Mouse (Mus musculus) left cerebral cortex, postnatal 36 days (tissue): ENCODE data around the gene Col4a2. TPM values are rescaled to one million over a fixed set of nuclear protein-coding genes. Genes with fewer than 3 reads are reported as not detected.

Experiments used
- DNase-seq, 2 experiments: peaks; one replicate each; pipeline ENCODE4 v3.0.0; 2021 to 2022; ENCODE audit warnings: low spot score in 2 of 2, mixed read lengths in 1 of 2
- intact Hi-C: fragments of 180-260 bp; cut with DNase I; formaldehyde crosslinking; loops from one replicate; pipeline ENCODE4 v1.15.1; 2025
- total RNA-seq, 2 experiments: library from RNA; stranded (reverse); gene quantifications; 2 replicates each; pipeline ENCODE4 v1.2.3; 2021

The Col4a2 gene
- total RNA-seq, 2 experiments from 2014 or later: 38.9 to 64.6 TPM

DNA sequence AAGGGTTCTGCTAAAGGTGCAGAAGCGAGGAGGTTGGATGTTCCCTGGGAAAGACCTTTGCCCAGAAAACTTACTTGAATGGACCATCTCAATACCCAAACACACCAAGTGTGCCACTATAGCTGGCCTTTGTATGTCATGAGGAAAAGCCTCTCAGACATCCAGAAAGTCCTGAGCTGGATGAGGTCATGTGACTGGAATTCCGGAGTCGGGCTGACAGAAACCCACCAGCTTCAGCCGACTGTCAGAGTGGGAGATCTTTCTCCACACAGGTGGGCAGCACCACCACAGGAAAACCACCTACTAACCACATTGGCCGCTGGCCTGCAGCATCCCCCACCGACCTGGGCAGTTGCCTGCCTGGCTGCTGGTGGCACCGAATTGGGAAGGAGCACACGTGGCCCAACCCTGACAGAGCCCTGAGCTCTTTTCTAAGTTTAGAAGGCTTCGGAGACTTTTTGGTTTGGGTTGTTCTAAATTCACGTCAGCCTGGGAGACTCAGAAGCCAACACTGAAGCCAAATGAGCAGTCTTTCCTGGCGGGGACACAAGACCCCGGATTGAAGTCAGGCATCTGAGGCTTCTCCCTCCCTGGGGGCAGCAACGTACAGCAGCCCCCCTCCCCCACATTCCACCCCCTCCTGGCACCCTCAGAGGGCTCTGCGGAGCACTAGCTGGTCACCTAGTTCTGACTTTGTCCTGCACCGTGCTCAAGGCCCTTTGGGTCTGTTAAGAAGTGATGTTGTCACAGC is 61.9 kb downstream of the Col4a2 start:
- intact Hi-C loops: loop anchor here (5.0 kb wide), 1 partner anchor 107 kb away; no protein-coding TSS in a partner anchor

DNA sequence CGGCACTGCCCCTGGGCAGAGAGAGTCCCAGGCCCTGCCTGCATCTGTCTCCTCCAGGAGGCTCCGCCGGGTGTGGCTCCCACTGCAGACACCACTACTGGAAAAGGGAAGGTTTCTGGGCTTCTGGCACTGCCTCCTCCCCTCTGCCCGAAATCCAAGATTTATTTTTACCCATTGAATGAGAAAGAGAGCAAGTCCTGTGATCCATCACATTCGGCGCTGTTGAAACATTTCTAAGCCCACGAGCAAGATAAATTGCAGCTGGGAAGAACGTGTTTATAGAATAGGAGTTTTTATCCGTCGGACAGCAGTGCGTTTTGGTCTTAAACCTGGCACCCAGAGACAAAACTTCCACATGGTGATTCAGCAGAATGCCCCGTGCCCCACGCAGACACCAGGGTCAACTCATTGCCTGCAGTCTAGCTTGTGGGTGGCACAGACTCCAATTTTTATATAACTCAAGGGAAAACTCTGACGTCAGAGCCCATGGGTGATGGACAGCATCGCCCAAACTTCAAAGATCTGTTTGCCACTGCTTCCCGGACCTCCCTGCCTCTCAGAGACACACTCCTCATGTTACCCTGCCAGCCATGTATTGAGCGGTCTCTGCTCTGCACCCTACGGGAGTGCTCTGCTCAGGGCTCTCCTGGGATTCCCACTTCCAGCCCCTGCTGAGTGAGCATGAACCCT is 63.3 kb downstream of the Col4a2 start:
- intact Hi-C loops: no loop called here
- no peak for DNase-seq

More for the DNA sequence above, 61.9 kb downstream of the Col4a2 start:
- no peak for DNase-seq

DNA sequence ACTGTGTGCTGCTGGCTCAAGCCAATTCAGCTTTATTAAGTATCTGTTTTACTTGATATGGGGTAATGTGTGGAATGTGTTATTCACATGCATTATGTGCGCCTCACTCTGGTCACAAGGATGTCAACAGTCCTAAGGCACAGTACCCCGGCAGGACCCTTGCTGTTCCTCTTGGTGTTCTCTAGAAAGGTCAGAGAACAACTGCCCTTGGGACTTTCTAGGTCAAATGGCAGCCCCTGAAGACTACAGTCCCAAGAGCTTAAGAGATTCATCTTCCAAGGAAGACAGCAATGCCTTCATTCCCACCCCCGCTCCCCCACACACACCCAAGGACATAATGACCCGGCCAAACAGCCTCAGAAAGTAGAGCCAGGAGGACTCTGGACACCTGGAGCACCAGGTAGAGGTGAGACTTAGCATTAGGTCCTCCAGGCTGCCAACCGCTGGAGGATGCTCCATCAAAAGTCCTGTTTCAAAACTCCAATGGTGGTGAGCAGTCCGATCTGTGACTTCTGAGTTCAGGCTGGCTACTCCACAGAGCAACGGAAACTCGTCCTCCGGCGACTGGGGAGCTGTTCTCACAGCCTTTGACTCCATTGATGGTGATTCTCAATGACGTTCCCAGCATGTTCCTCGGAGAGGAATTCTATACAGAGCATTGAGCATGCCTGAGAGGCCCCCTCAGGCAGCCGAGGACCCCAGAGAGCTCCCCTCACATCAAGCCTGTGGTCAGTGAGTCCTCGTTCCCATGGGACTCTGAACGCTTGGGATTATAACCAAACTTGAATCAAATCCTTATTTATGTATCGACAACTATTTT is 65.0 kb downstream of the Col4a2 start:
- intact Hi-C loops: no loop called here
- no peak for DNase-seq

DNA sequence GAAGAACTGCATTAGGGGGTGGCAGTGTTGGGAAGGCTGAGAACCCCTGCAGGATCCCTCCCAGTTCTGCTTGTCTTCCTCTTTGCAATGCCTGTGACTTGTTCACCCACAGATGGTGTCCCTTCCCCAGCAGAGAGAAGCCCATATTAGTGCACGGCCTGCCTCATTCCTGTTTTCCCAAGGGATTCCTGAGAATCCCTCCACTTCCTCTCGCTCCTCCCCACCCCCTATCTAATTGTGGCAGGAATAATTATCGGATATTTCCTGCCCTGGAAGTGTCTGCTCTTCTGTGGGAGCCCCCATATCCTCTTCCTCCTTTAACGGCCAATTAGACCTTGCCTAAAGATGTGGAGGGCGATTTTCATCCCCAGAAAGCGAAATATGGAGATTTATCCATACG is 67.0 kb downstream of the Col4a2 start:
- DNase-seq: no peak
- intact Hi-C loops: no loop called here

DNA sequence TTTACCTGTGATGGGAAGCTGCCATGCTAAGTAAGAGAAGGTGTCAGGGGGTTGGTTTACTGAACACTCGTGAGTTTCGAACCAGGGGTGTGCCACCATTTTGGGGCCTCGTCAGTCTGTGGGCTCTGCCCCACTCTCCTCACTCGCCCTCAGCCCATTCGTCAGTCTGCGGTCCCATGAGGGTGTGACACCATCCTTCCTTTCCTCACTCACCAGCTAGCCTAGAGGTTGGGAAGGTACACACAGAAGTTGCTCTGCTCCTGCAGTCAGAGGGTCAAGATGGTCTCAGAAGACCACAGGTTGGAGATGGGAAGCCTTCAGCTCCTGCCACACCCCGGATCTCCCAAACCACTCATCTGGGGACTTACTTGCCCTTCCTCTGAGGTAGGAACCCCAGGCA is 68.9 kb downstream of the Col4a2 start:
- intact Hi-C loops: loop anchor here (5.0 kb wide), 1 partner anchor 69 kb away; the partner anchor contains the start of genes Col4a1 and Col4a2
- DNase-seq: no peak

DNA sequence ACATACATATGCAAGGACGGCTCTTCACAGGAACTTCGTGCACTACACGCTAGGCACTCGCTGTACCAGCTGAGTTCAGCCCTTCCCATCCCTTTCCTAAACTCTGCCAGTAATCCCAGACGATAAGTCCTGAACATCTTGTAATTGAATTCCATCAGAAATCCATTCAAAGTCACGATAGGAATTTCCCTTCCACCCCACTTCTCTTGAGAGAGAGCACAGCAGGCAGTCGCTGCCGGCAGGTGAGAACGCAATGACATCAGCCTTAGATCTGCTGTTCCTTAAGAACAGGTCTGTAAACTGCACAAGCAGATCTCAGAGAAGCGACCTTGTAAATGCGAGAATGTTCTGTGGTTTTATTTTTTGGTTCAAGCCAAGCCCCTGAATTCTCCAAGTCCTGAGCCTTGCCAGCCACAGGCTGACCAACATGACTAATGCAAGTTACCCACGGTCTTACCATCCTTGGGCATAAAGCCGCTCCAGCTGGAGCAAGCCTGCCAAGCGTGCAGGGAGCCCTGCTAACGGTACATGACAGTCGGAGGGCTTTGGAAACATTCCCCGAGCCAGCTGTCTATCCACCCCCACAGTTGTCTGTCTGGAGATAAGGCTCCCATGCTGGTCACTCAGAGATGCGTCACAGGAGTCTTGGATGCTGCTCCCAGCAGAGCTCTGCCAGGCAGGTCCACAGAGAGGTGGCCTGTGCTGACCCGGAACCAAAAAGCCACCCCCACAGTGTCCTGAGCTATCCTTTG is 69.6 kb downstream of the Col4a2 start:
- intact Hi-C loops: loop anchor here (2.0 to 5.0 kb wide), 2 partner anchors 70 to 109 kb away; partner anchors contain the start of genes Col4a1 and Col4a2
- peak; percentile 81 to 82 for DNase-seq

DNA sequence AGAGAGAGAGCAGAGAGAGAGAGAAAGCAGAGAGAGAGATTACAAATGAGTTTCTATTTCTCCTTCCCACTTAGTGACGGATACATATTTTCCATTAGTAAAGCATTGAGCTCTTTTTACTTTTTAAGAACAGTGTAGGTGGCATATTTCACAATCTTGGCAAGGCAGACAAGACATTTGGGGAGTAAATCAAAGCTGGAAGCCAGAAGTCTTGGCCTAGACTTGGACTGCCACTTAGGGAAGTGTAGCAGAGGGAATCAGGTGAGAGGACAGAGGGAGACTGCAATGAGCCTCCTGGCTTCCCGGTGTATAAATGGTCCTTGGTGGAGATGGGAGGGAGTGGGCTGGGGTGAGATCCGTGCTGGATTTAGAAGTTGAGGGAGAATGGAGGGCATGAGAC is 70.3 kb downstream of the Col4a2 start:
- intact Hi-C loops: loop anchor here (2.0 to 5.0 kb wide), 2 partner anchors 71 to 110 kb away; partner anchors contain the start of genes Col4a1 and Col4a2
- no peak for DNase-seq

DNA sequence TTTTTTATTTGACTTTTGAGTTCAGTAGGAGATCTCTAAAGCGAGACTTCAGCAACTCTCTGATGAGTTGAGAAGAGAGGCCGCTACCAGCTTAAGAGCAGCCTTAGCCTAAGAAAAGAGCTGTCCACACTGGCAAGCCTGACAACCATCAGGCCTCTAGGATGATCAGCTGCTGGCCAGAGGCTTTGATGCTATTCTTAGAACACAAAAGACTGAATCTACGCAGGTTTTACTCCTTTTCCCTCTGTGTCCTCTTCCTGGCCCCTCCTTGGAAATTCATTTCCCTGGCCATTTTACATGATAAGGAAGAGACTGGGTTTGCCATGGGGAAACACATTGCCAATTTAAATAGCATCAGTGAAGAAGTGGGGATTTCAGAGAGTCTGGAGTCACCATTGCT is 70.8 kb downstream of the Col4a2 start:
- intact Hi-C loops: loop anchor here (2.0 to 5.0 kb wide), 2 partner anchors 71 to 111 kb away; partner anchors contain the start of genes Col4a1 and Col4a2

DNA sequence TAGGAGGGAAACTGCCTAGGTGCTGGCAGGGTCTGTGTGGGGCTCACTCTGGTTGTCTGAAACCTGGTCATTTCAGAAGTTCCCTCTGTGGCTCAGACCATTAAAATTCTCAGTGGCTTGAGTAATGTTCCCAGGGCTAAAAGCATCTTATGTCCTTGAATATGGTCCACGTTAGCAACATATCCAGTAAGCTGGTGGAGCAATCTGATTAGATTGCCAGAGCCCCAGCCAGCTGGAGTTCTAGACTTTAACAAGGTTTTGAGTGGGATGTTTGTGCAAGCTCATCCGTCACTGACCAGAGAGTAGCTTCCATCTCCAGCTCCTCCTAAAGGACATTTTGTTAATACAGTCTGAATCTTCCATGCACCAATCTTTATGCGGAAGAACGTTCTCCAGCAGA is 72.2 kb downstream of the Col4a2 start:
- intact Hi-C loops: loop anchor here (5.0 kb wide), 1 partner anchor 73 kb away; the partner anchor contains the start of genes Col4a1 and Col4a2
- DNase-seq: no peak

More for the DNA sequence above, 70.8 kb downstream of the Col4a2 start:
- DNase-seq: no peak

DNA sequence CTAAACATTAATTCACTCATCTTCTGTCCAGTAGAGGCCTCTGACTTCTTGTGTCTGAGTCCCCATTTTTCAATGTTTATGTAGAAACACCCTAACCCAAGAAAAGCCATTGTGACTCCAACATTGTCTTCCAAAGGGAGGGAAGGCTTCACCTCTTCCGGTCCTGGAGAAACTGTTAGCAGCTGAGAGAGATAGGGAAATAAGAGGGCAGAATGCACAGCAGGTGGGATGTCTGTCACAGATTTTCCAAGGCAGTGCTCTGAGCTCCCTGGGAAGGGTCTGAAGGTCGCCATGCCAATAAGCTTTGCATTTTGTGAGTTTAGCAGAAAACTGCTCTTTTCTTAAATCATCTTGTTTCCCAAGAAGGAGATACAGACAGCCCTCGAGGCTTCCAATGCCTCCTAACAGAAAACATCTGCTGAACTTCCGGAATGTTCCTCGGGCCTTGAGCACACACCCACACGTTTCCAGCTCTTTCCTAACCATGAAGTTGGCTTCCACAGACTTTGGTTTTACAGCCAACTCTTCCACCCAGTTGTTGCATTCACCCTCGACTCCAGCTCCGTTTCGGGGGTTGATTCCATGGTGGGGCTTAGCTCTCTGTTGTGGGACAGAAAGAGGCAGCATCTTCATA is 72.8 kb downstream of the Col4a2 start:
- no peak for DNase-seq
- intact Hi-C loops: no loop called here

DNA sequence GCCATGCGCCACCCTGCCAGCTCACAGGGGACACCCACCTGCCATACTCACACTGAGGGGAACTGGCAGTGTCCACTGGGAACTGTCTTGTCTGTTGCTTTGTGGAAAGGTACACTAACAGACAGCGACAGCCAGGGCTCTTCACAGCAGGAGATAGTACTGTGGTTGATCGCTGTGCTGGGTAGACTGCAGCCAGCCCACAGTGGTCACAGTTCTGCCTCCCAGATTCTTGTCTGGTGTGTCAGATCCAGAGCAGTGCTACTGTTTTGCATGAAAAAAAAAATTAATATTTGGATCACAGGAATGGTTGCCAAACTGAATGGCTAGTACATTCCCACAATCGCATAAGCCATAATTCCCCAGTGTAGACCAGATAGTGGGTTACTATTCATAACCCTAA is 74.7 kb downstream of the Col4a2 start:
- no peak for DNase-seq
- intact Hi-C loops: no loop called here

DNA sequence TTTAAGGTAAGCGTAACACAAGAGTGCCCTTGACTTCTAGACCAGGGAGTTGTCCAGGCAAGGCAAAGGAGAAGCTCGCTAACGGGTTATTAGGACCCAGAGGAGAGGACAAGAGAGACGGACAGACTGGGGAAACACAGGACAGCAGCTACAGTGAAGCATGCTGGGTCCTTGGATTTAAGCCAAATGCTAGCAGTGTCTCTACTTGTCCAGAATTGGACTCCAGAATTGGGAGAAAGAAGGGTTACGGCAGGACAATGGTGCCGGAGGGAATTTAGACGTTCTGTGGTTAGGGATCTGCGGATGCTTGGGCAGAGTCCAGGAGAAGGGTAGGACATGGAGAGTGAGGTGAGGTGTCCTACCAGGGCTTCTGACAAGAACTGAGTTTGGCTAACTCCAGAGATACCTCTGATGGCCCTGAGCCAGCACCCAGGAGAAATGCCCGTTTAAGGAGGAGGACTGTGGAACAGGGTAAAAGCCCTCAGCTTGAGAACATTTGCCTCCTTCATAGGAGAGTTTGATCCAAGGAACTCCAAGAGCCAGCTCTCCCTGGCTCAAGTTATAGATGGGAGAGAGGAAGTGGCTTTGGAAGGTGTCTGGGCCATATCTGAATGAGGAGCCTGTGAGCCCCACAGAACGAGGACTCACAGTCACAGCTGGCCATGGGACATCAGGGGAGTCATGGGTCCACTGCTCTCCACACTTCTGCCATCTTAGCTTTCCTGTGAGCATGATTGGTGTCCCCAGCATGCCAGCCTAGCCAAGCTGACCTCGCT is 76.9 kb downstream of the Col4a2 start:
- intact Hi-C loops: no loop called here
- no peak for DNase-seq

DNA sequence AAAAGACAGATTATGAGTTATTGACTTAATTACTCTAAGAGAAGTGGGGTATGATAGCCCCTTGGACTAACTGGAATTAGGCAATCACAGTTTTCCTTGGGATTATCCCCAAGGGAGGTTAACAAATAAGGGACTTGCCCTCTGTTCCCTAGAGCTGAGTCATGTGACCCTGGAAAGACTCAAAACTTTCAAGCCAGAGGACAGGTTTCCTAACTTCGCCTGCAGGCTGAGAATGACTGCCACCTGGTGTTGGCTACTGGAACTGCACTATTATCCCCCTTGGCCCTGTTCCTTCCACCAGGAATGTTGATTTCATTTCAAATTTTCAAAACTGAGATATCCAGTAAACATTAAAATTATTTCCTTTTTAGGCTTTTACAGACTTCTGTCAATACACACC is 80.1 kb downstream of the Col4a2 start:
- peak in 1 of 2 experiments; percentile 66 for DNase-seq
- intact Hi-C loops: loop anchor here (1.0 kb wide), 1 partner anchor 139 kb away; no protein-coding TSS in a partner anchor

DNA sequence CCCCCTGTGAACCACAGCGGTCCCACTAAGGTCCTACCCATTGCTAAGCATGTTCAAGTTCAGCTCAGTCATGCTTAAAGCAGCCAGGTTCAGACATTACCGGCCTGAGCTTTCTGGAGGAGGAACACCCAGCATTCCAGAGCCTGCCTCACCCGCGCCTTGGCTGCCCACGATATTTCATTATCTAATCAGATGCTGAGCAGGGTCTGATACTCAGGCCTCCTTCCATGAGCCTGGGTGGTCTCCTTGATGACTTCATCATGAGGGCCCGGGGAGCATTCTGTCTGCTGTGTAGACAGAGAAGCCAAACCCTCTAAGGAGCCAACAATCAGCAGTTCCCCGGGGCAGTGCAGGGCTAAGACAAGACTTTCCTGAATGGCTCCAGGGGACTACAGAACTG is 80.6 kb downstream of the Col4a2 start:
- DNase-seq: no peak
- intact Hi-C loops: no loop called here

DNA sequence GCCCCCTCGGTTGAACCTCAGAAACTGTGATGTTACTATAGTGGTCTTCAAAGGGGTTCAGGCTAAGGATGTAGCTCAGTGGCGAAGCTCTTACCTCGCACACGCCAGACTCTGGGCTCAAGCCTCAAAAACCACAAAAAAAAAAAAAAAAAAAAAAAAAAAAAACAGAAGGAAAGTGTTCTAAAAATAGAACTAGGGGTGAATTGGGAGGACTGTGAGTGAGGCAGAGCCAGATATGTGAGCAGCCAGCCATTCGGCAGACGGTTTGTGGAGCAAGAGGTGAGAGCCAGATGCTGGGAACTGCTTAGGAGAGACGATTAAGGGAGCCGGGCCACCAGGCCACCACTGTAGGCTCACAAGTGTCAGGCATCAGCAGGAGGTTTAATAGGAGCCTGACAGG is 81.0 kb downstream of the Col4a2 start:
- intact Hi-C loops: no loop called here
- no peak for DNase-seq

DNA sequence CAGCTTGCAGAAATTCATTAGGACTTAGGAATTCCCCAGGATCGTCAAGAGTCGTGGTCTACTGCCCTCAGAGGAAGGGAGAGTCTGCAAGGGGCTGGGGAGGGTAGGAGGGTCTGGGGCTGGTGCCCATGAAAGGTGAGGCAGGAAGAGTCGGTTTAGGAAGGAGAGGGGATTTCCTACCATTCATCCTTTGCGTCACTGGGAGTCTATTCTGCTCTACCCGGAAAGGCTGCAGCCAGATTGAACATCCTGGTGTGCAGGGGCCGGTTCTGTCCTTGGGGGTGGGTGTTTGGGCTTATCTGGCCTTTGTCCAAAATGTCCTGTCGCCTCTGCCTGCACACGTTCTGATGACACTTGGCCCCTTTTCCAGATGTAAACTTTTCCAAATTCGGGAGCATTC is 82.2 kb downstream of the Col4a2 start:
- intact Hi-C loops: no loop called here
- no peak for DNase-seq

DNA sequence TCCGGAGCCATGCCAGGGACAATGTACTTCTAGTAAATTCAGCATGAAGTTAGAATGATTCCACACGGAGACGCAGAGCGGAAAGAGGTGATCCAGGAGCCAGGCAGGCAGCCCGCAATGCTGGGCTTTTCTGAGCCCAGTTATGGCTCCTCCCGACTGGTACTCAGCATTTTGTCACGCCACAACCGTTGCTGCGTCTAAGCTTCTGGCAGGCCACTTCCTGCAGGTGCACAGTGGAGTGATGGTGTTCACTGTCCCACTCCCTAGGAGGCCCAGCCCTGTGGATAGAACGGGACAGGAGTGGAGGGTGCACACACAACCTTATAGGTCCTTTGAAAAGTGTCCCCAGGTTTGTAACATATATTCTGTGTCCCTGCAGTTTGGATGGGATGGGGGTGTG is 83.0 kb downstream of the Col4a2 start:
- no peak for DNase-seq
- intact Hi-C loops: no loop called here

DNA sequence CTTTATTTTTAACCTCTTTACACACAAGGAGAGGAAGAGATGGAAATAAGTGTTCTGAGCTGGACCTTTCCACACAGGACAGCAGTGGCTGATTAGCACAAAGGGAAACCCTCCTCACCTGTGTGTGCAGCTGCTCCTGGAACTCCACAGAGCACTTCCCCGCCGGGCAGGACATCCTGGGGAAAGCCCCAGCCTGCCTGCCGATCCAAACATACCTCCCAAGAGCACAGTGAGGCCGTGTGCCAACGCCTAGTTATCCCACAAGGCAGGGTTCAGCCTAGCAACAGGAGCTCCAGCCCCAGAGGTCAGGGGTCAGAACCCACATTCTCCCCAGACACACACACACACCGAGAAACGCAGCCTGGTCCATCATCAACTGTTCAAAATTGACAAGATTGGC is 83.5 kb downstream of the Col4a2 start:
- intact Hi-C loops: no loop called here
- DNase-seq: no peak
